Mouse (Mus musculus): ENCODE data around the gene Zfr2. TPM values are rescaled to one million over a fixed set of nuclear protein-coding genes. Genes with fewer than 3 reads are reported as not detected.

Gene Zfr2
- polyA plus RNA-seq, 1 experiment from 2014 or later, result 9.2 TPM

DNA sequence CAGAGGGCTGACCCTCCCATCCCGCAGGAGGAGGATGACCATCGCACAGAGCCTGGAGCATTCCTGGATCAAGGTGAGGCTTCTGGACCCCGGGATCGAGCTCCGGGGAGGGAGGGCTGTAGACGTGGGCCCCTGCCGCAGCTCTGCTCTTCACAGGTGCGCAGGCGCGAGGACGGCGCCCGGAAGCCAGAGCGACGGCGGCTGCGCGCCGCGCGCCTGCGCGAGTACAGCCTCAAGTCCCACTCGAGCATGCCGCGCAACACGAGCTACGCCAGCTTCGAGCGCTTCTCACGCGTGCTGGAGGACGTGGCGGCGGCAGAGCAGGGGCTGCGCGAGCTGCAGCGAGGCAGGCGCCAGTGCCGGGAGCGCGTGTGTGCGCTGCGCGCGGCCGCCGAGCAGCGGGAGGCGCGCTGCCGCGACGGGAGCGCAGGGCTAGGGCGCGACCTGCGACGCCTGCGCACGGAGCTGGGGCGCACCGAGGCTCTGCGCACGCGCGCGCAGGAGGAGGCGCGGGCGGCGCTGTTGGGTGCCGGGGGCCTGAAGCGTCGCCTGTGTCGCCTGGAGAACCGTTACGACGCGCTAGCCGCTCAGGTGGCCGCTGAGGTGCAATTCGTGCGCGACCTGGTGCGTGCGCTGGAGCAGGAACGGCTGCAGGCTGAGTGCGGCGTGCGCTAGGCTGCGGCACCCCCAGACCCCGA is 40.5 kb upstream of the Zfr2 start:
- Histone ChIP-seq H3K4me1 (ENCODE audit: control insufficient read depth, insufficient read depth, low read length) (peaks cover 9% of the 10 kb centered on the region), H3K27ac (ENCODE audit: low read length) (peak overlapping the region; percentile 85), H3K36me3 (ENCODE audit: control insufficient read depth, insufficient read depth, low read length) (peaks cover 17% of the 10 kb centered on the region; the same call in 1 of the 2 replicates), H3K4me3 (ENCODE audit: low read depth, low read length) (peak overlapping the region; percentile 49), H3K9ac (replicated peaks; ENCODE audit: low read depth, low read length) (peak overlapping the region; percentile 65), H3K27me3 (ENCODE audit: control insufficient read depth, insufficient read depth, low read length) (peaks cover 9% of the 10 kb centered on the region; the same call in 1 of the 2 replicates), H3K9me3 (ENCODE audit: control insufficient read depth, low read depth, low read length) (no peaks in the 10 kb centered on the region), H3K4me2 (replicated peaks; ENCODE audit: low read depth, low read length) (peak overlapping the region; percentile 97)
- WGBS, result under 1% methylated on average over 91 of the region's 93 CpGs
- peak; percentile 81 for ATAC-seq (ENCODE audit: insufficient number of reproducible peaks, insufficient read depth, low FRiP score, low read depth)

DNA sequence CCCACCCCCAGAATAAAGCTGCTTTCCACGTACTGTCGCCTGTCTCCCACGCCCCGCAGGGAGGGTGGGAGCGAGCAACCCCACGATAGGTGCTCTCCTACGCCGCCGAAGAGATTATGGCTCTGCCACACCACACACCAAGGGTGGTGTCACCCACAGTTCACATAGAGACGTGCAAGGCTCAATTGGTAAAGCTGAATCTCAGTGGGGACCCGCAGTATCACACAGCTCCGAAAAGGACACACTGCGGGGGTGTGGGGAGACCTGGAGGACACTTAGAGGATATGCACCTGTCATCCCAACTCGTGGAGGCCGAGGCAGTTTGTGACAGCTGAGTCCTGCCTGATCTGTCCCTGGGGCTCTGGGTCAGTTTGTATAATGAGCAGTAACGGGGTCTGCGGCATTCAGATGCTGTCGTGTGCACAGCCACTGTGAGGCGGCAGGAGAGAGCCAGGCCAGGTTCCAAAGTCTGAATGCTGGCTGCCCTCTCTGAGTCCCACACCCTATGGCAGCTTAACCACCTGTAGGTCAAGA is 39.9 kb upstream of the Zfr2 start:
- Histone ChIP-seq H3K4me2 (replicated peaks; ENCODE audit: low read depth, low read length) (peak overlapping the region; percentile 97), H3K36me3 (ENCODE audit: control insufficient read depth, insufficient read depth, low read length) (peaks cover 15% of the 10 kb centered on the region; the same call in 1 of the 2 replicates), H3K9me3 (ENCODE audit: control insufficient read depth, low read depth, low read length) (no peaks in the 10 kb centered on the region), H3K4me3 (ENCODE audit: low read depth, low read length) (peak overlapping the region; percentile 49), H3K9ac (replicated peaks; ENCODE audit: low read depth, low read length) (peak overlapping the region; percentile 65), H3K4me1 (ENCODE audit: control insufficient read depth, insufficient read depth, low read length) (peaks cover 9% of the 10 kb centered on the region), H3K27ac (ENCODE audit: low read length) (peak overlapping the region; percentile 85), H3K27me3 (ENCODE audit: control insufficient read depth, insufficient read depth, low read length) (peaks cover 9% of the 10 kb centered on the region; the same call in 1 of the 2 replicates)
- WGBS, result 5% methylated on average over 19 of the region's 19 CpGs
- ATAC-seq (ENCODE audit: insufficient number of reproducible peaks, insufficient read depth, low FRiP score, low read depth), result peak; percentile 10; the same call in 1 of the 2 replicates

DNA sequence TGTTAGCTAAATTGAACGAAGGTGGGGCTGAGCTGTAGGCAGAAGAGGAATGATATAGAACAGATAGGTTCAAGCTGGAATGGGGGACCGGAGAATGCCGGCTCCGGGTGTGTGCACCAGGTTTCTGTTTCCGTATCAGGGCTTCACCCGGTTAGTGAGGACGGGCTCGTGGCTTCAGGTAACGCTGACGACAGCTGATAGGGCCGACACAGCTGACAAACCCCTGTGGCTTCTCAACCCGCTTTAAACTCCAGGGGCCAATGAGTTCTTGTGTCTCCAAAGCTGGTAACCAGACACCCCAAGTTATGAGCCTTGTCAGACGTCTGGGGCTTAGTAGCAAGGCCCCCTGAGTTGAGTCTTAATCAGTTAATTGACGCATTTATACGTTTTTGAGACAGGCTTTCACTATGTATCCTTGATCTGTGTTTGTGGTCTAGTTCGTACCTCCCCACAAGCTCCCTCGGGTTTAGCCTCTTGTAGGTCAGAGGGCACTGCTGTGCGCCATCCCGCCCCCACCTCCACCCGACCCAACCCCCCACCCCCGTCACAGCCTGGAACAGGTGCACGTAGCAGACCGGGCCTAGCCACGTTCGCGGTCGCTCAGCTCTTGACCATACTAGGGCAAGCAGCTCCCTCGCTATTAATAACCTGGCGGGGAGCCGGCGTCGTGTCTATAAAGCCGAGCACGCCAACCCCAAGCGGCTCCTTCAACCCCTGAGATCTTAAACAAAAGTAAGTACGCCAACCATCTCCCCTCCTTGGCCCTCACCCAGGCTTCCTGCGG is 38.8 kb upstream of the Zfr2 start:
- 0 out of 2 replicates have a peak overlapping the region, but pooled peaks have one; percentile 30 for H3K9ac ChIP-seq (replicated peaks; ENCODE audit: low read depth, low read length)
- 12% methylated on average over 37 of the region's 37 CpGs for WGBS
- peak overlapping the region; percentile 5; the same call in 1 of the 2 replicates for H3K4me3 ChIP-seq (ENCODE audit: low read depth, low read length)
- peaks cover 11% of the 10 kb centered on the region; the same call in 1 of the 2 replicates for H3K36me3 ChIP-seq (ENCODE audit: control insufficient read depth, insufficient read depth, low read length)
- H3K27ac ChIP-seq (ENCODE audit: low read length), result peak overlapping the region; percentile 67
- peak overlapping the region; percentile 29 for H3K4me2 ChIP-seq (replicated peaks; ENCODE audit: low read depth, low read length)
- no peak for ATAC-seq (ENCODE audit: insufficient number of reproducible peaks, insufficient read depth, low FRiP score, low read depth)
- H3K9me3 ChIP-seq (ENCODE audit: control insufficient read depth, low read depth, low read length), result no peaks in the 10 kb centered on the region
- H3K27me3 ChIP-seq (ENCODE audit: control insufficient read depth, insufficient read depth, low read length), result peaks cover 9% of the 10 kb centered on the region; the same call in 1 of the 2 replicates
- H3K4me1 ChIP-seq (ENCODE audit: control insufficient read depth, insufficient read depth, low read length), result peaks cover 9% of the 10 kb centered on the region

- peak overlapping the region; percentile 5 for H3K4me3 ChIP-seq (ENCODE audit: low read depth, low read length)
- peak overlapping the region; percentile 67 for H3K27ac ChIP-seq (ENCODE audit: low read length)
- peaks cover 7% of the 10 kb centered on the region; the same call in 1 of the 2 replicates for H3K36me3 ChIP-seq (ENCODE audit: control insufficient read depth, insufficient read depth, low read length)
- H3K9me3 ChIP-seq (ENCODE audit: control insufficient read depth, low read depth, low read length), result no peaks in the 10 kb centered on the region
- peak overlapping the region; percentile 29 for H3K4me2 ChIP-seq (replicated peaks; ENCODE audit: low read depth, low read length)
- H3K27me3 ChIP-seq (ENCODE audit: control insufficient read depth, insufficient read depth, low read length), result peaks cover 9% of the 10 kb centered on the region; the same call in 1 of the 2 replicates
- 65% methylated on average over 4 of the region's 4 CpGs for WGBS
- H3K9ac ChIP-seq (replicated peaks; ENCODE audit: low read depth, low read length), result no peak overlapping the region
- no peak for ATAC-seq (ENCODE audit: insufficient number of reproducible peaks, insufficient read depth, low FRiP score, low read depth)
- H3K4me1 ChIP-seq (ENCODE audit: control insufficient read depth, insufficient read depth, low read length), result peaks cover 9% of the 10 kb centered on the region
Measured at GRCm38 (mm10) chr10:81195300-81195699, 37.7 kb upstream of the Zfr2 start.

DNA sequence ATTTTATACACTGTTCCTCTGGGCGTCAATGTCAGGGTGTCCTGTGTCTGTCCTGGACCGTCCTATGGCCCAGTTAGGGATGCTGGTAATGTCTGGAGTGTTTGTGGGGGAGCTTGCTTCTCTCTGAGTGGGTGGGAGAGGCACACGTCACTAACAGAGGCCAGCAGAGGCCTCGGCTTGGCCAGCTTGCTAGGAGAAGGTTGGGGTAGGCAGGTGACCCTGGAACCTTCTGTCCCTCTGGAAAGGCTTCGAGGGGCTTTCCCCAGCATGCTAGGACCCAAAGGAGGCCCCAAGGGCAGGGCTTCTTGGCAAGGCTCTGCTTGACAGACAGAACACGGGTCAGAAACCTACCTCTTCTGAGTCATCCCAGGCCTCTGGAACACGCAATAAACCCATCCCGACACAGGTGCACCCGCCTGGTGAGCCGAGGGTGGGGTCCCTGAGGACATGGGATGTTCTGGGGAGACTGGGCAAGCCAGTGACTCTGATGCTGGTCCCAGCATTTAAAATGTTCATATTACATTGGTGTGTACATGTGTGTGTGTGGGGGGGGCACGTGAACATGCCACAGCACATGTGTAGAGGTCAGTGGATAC is 36.4 kb upstream of the Zfr2 start:
- H3K27ac ChIP-seq (ENCODE audit: low read length), result no peak overlapping the region
- H3K9me3 ChIP-seq (ENCODE audit: control insufficient read depth, low read depth, low read length), result no peaks in the 10 kb centered on the region
- H3K4me2 ChIP-seq (replicated peaks; ENCODE audit: low read depth, low read length), result no peak overlapping the region
- no peak for ATAC-seq (ENCODE audit: insufficient number of reproducible peaks, insufficient read depth, low FRiP score, low read depth)
- H3K9ac ChIP-seq (replicated peaks; ENCODE audit: low read depth, low read length), result no peak overlapping the region
- H3K4me3 ChIP-seq (ENCODE audit: low read depth, low read length), result no peak overlapping the region
- peaks cover 9% of the 10 kb centered on the region; the same call in 1 of the 2 replicates for H3K27me3 ChIP-seq (ENCODE audit: control insufficient read depth, insufficient read depth, low read length)
- H3K36me3 ChIP-seq (ENCODE audit: control insufficient read depth, insufficient read depth, low read length), result no peaks in the 10 kb centered on the region
- WGBS, result 65% methylated on average over 11 of the region's 11 CpGs
- peaks cover 9% of the 10 kb centered on the region for H3K4me1 ChIP-seq (ENCODE audit: control insufficient read depth, insufficient read depth, low read length)

DNA sequence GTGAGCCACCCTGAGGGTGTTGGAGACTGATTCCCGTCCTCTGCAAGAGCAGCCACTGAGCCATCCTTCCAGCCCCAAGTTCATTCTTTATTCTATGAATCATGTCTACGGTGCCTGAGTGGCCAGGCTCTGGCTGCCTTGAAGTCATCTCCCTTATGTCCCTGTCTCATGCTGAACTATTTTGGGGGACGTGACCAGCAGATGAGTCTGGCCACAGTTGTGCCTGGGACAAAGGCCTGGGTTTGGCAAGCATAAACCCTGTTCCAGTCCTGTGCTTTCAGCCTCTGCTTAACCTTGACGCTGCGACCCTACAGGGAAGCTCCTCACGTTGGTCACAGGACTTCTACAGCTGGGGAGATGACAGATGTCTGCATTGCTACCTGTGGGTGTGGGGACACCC is 35.6 kb upstream of the Zfr2 start:
- Histone ChIP-seq H3K4me2 (replicated peaks; ENCODE audit: low read depth, low read length) (no peak overlapping the region), H3K4me3 (ENCODE audit: low read depth, low read length) (no peak overlapping the region), H3K27ac (ENCODE audit: low read length) (no peak overlapping the region), H3K9ac (replicated peaks; ENCODE audit: low read depth, low read length) (no peak overlapping the region), H3K36me3 (ENCODE audit: control insufficient read depth, insufficient read depth, low read length) (no peaks in the 10 kb centered on the region), H3K4me1 (ENCODE audit: control insufficient read depth, insufficient read depth, low read length) (peaks cover 4% of the 10 kb centered on the region; the same call in 1 of the 2 replicates), H3K9me3 (ENCODE audit: control insufficient read depth, low read depth, low read length) (no peaks in the 10 kb centered on the region), H3K27me3 (ENCODE audit: control insufficient read depth, insufficient read depth, low read length) (peaks cover 9% of the 10 kb centered on the region; the same call in 1 of the 2 replicates)
- no peak for ATAC-seq (ENCODE audit: insufficient number of reproducible peaks, insufficient read depth, low FRiP score, low read depth)
- WGBS, result 46% methylated on average over 6 of the region's 6 CpGs

- ATAC-seq (ENCODE audit: insufficient number of reproducible peaks, insufficient read depth, low FRiP score, low read depth), result no peak
- no peak overlapping the region for H3K4me3 ChIP-seq (ENCODE audit: low read depth, low read length)
- no peaks in the 10 kb centered on the region for H3K36me3 ChIP-seq (ENCODE audit: control insufficient read depth, insufficient read depth, low read length)
- no peak overlapping the region for H3K9ac ChIP-seq (replicated peaks; ENCODE audit: low read depth, low read length)
- H3K9me3 ChIP-seq (ENCODE audit: control insufficient read depth, low read depth, low read length), result no peaks in the 10 kb centered on the region
- WGBS, result under 1% methylated on average over 9 of the region's 9 CpGs
- H3K4me1 ChIP-seq (ENCODE audit: control insufficient read depth, insufficient read depth, low read length), result 0 out of 2 replicates have a peak, but pooled peaks cover 4% of the 10 kb centered on the region
- H3K27me3 ChIP-seq (ENCODE audit: control insufficient read depth, insufficient read depth, low read length), result peaks cover 9% of the 10 kb centered on the region; the same call in 1 of the 2 replicates
- H3K27ac ChIP-seq (ENCODE audit: low read length), result no peak overlapping the region
- H3K4me2 ChIP-seq (replicated peaks; ENCODE audit: low read depth, low read length), result no peak overlapping the region
Measured at GRCm38 (mm10) chr10:81198230-81198629, 34.7 kb upstream of the Zfr2 start.

DNA sequence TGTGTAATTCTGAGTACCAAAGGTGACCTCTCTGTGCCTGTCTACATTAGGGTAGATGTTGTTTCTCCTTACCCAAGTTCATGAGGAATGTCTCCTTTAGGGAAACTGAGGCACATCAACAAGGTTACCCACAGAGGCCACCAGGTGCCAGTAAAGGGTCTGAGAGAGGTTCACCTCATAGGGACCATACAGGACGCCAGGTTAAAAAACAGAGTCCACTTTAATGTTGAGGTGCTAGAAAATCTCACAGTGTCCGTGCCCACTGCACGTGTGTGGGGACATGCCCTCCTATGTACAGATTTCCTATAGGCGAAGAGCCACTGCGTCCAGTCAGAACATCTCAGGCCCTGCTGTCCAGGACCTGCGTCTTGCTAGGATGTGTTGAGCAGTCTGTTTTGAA is 34.0 kb upstream of the Zfr2 start:
- Histone ChIP-seq H3K27me3 (ENCODE audit: control insufficient read depth, insufficient read depth, low read length) (peaks cover 9% of the 10 kb centered on the region; the same call in 1 of the 2 replicates), H3K4me3 (ENCODE audit: low read depth, low read length) (no peak overlapping the region), H3K9me3 (ENCODE audit: control insufficient read depth, low read depth, low read length) (no peaks in the 10 kb centered on the region), H3K27ac (ENCODE audit: low read length) (no peak overlapping the region), H3K4me2 (replicated peaks; ENCODE audit: low read depth, low read length) (no peak overlapping the region), H3K4me1 (ENCODE audit: control insufficient read depth, insufficient read depth, low read length) (0 out of 2 replicates have a peak, but pooled peaks cover 3% of the 10 kb centered on the region), H3K9ac (replicated peaks; ENCODE audit: low read depth, low read length) (no peak overlapping the region), H3K36me3 (ENCODE audit: control insufficient read depth, insufficient read depth, low read length) (no peaks in the 10 kb centered on the region)
- ATAC-seq (ENCODE audit: insufficient number of reproducible peaks, insufficient read depth, low FRiP score, low read depth), result no peak
- WGBS, result 83% methylated on average over 6 of the region's 6 CpGs
